Mouse (Mus musculus) mesoderm, embryonic 11.5 days (tissue): ENCODE results near the gene Wars.

Source experiments
- DNase-seq: peaks from one replicate; pipeline ENCODE4 v3.0.0-alpha.2; 2012; ENCODE audit warnings: low read depth, low spot score

The Wars gene

GRCm38 (mm10) chr12:108893715-108894431 is at the start of gene Wars:
Gene Wars (minus strand): TSS chr12:108894174.
- DNase-seq = peak; percentile 97

- DNase-seq = no peak
Measured at GRCm38 (mm10) chr12:108942203-108942923, 48.4 kb upstream of the Wars start.

GRCm38 (mm10) chr12:108941282-108941681 is 47.3 kb upstream of the Wars start:
- DNase-seq = no peak

GRCm38 (mm10) chr12:108940255-108940654 is 46.3 kb upstream of the Wars start:
- DNase-seq = no peak

GRCm38 (mm10) chr12:108939317-108939716 is 45.3 kb upstream of the Wars start:
- DNase-seq = no peak

GRCm38 (mm10) chr12:108938844-108939243 is 44.9 kb upstream of the Wars start:
- DNase-seq = no peak

- DNase-seq = no peak
Measured at GRCm38 (mm10) chr12:108937506-108937905, 43.5 kb upstream of the Wars start.

- no peak for DNase-seq
Measured at GRCm38 (mm10) chr12:108936834-108937233, 42.9 kb upstream of the Wars start.

- DNase-seq = no peak
Measured at GRCm38 (mm10) chr12:108934231-108934630, 40.3 kb upstream of the Wars start.

GRCm38 (mm10) chr12:108932113-108932512 is 38.1 kb upstream of the Wars start:
- DNase-seq = no peak

GRCm38 (mm10) chr12:108931341-108932053 is 37.5 kb upstream of the Wars start:
- DNase-seq = no peak

GRCm38 (mm10) chr12:108929475-108929874 is 35.5 kb upstream of the Wars start:
- no peak for DNase-seq

GRCm38 (mm10) chr12:108928249-108928648 is 34.3 kb upstream of the Wars start:
- DNase-seq = no peak

GRCm38 (mm10) chr12:108926606-108927111 is 32.7 kb upstream of the Wars start:
- DNase-seq = no peak

GRCm38 (mm10) chr12:108918753-108919152 is 24.8 kb upstream of the Wars start:
- no peak for DNase-seq

- no peak for DNase-seq
Measured at GRCm38 (mm10) chr12:108917509-108917908, 23.5 kb upstream of the Wars start.

GRCm38 (mm10) chr12:108916447-108917042 is 22.6 kb upstream of the Wars start:
- no peak for DNase-seq

- peak; percentile 82 for DNase-seq
Measured at GRCm38 (mm10) chr12:108915893-108916292, 21.9 kb upstream of the Wars start.

GRCm38 (mm10) chr12:108914709-108915340 is 20.9 kb upstream of the Wars start:
- DNase-seq = no peak

- no peak for DNase-seq
Measured at GRCm38 (mm10) chr12:108914198-108914597, 20.2 kb upstream of the Wars start.

- DNase-seq = no peak
Measured at GRCm38 (mm10) chr12:108912442-108912841, 18.5 kb upstream of the Wars start.
